Mouse (Mus musculus): ENCODE measurements around the gene Itpr1. TPM values are rescaled to one million over a fixed set of nuclear protein-coding genes. Genes with fewer than 3 reads are reported as not detected.
A peak's percentile ranks its signal among the peaks of the same experiment; 100 is the strongest.

Itpr1 gene
- polyA plus RNA-seq, 1 experiment from 2014 or later = 10.8 TPM

DNA sequence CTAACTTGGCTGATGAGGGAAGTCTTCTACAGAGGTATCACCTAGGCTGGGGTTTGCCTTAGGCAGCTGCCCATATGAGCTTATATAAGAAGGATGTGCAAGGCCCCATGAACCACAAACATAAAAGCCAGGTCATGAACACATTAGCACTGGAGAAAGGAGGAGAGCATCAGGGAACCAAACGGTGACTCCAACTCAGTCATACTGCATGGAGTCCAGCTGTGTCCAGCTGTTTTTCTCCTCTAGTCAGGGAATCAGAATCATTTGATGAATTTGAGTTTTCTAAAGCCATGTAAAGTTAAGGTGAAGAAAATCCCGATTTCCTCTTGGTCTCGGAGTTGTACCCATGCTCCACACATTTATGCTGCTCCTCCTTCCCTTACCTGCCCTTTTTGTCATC lies 69.7 kb downstream of the Itpr1 start:
- no peak overlapping the region for H3K4me3 ChIP-seq (replicated peaks)
- no peaks in the 10 kb centered on the region for H3K36me3 ChIP-seq

DNA sequence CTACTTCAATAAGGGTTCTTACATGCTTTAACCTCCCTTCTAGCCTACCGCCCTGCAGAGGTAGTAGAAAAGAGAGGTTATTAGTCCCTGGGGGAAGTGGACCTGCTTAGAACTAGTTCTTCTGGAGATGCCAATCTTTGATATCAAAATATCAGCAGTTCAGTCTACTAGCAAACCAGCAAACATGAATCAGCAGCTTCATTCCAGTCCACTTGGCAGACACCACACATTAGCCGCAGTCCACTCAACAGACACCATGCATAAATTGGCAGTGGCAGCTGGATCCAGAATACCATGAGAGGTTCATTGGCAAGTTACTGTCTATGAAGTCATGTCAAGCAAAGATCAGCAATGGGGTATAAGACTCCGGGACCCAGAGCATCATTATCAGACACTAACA lies 71.8 kb downstream of the Itpr1 start:
- Histone ChIP-seq H3K9me3 (replicated peaks) (no peaks in the 10 kb centered on the region), H3K27ac (replicated peaks) (no peak overlapping the region), H3K36me3 (no peaks in the 10 kb centered on the region), H3K4me3 (replicated peaks) (no peak overlapping the region), H3K9ac (no peak overlapping the region), H3K4me1 (no peaks in the 10 kb centered on the region), H3K4me2 (replicated peaks) (no peak overlapping the region), H3K27me3 (no peaks in the 10 kb centered on the region)
- 91% methylated on average over 3 of the region's 3 CpGs for WGBS
- no peak for ATAC-seq (ENCODE audit: insufficient number of reproducible peaks, low FRiP score, low TSS enrichment, low read depth)

More for the DNA sequence above, 69.7 kb downstream of the Itpr1 start:
- Histone ChIP-seq H3K27me3 (no peaks in the 10 kb centered on the region), H3K9ac (no peak overlapping the region), H3K4me2 (replicated peaks) (no peak overlapping the region), H3K27ac (replicated peaks) (no peak overlapping the region), H3K9me3 (replicated peaks) (no peaks in the 10 kb centered on the region), H3K4me1 (no peaks in the 10 kb centered on the region)
- 83% methylated on average over 3 of the region's 3 CpGs for WGBS
- ATAC-seq (ENCODE audit: insufficient number of reproducible peaks, low FRiP score, low TSS enrichment, low read depth) = no peak

GRCm38 (mm10) chr6:108288979-108289378 lies 76.1 kb downstream of the Itpr1 start:
- ATAC-seq (ENCODE audit: insufficient number of reproducible peaks, low FRiP score, low TSS enrichment, low read depth) = no peak
- Histone ChIP-seq H3K9ac (no peak overlapping the region), H3K27me3 (no peaks in the 10 kb centered on the region), H3K4me2 (replicated peaks) (no peak overlapping the region), H3K36me3 (no peaks in the 10 kb centered on the region), H3K27ac (replicated peaks) (no peak overlapping the region), H3K4me1 (no peaks in the 10 kb centered on the region), H3K4me3 (replicated peaks) (no peak overlapping the region), H3K9me3 (replicated peaks) (no peaks in the 10 kb centered on the region)
- 77% methylated on average over 3 of the region's 3 CpGs for WGBS

- no peak overlapping the region for H3K27ac ChIP-seq (replicated peaks)
- no peaks in the 10 kb centered on the region for H3K4me1 ChIP-seq
- H3K4me3 ChIP-seq (replicated peaks) = no peak overlapping the region
- ATAC-seq (ENCODE audit: insufficient number of reproducible peaks, low FRiP score, low TSS enrichment, low read depth) = no peak
- H3K9me3 ChIP-seq (replicated peaks) = no peaks in the 10 kb centered on the region
- 88% methylated on average over 2 of the region's 2 CpGs for WGBS
- H3K36me3 ChIP-seq = no peaks in the 10 kb centered on the region
- H3K9ac ChIP-seq = no peak overlapping the region
- H3K4me2 ChIP-seq (replicated peaks) = no peak overlapping the region
- H3K27me3 ChIP-seq = no peaks in the 10 kb centered on the region
Measured at GRCm38 (mm10) chr6:108290978-108291377, 78.1 kb downstream of the Itpr1 start.

DNA sequence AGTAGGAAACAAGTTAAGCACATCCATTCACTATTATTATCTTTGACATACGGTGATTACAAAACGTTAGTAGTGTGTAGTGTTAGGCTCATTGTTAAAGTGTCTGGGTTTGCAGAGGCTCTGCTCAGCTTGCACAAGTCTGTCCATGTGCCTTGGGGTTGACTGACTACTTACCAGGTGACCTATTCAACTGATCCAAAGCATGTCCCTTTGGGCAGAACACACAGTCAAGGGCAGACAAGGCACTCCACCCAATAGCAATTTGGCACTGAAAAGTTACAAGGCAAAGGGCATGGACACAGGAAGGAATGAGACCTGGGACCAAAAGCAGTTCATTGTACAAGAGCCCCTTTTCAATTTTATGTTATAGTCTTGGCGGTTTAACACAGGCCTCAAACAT lies 78.7 kb downstream of the Itpr1 start:
- no peaks in the 10 kb centered on the region for H3K9me3 ChIP-seq (replicated peaks)
- ATAC-seq (ENCODE audit: insufficient number of reproducible peaks, low FRiP score, low TSS enrichment, low read depth) = no peak
- WGBS = 83% methylated on average over 3 of the region's 3 CpGs
- no peak overlapping the region for H3K4me3 ChIP-seq (replicated peaks)
- H3K27me3 ChIP-seq = no peaks in the 10 kb centered on the region
- H3K9ac ChIP-seq = no peak overlapping the region
- H3K4me2 ChIP-seq (replicated peaks) = no peak overlapping the region
- H3K4me1 ChIP-seq = no peaks in the 10 kb centered on the region
- no peak overlapping the region for H3K27ac ChIP-seq (replicated peaks)
- no peaks in the 10 kb centered on the region for H3K36me3 ChIP-seq

- WGBS = 84% methylated on average over 5 of the region's 5 CpGs
- no peak for ATAC-seq (ENCODE audit: insufficient number of reproducible peaks, low FRiP score, low TSS enrichment, low read depth)
- 0 out of 2 replicates have a peak, but pooled peaks cover 8% of the 10 kb centered on the region for H3K4me1 ChIP-seq
- H3K9me3 ChIP-seq (replicated peaks) = no peaks in the 10 kb centered on the region
- H3K4me3 ChIP-seq (replicated peaks) = no peak overlapping the region
- H3K4me2 ChIP-seq (replicated peaks) = no peak overlapping the region
- H3K27me3 ChIP-seq = no peaks in the 10 kb centered on the region
- no peaks in the 10 kb centered on the region for H3K36me3 ChIP-seq
- H3K9ac ChIP-seq = no peak overlapping the region
- H3K27ac ChIP-seq (replicated peaks) = no peak overlapping the region
Measured at GRCm38 (mm10) chr6:108301856-108302255, 89.0 kb downstream of the Itpr1 start.

DNA sequence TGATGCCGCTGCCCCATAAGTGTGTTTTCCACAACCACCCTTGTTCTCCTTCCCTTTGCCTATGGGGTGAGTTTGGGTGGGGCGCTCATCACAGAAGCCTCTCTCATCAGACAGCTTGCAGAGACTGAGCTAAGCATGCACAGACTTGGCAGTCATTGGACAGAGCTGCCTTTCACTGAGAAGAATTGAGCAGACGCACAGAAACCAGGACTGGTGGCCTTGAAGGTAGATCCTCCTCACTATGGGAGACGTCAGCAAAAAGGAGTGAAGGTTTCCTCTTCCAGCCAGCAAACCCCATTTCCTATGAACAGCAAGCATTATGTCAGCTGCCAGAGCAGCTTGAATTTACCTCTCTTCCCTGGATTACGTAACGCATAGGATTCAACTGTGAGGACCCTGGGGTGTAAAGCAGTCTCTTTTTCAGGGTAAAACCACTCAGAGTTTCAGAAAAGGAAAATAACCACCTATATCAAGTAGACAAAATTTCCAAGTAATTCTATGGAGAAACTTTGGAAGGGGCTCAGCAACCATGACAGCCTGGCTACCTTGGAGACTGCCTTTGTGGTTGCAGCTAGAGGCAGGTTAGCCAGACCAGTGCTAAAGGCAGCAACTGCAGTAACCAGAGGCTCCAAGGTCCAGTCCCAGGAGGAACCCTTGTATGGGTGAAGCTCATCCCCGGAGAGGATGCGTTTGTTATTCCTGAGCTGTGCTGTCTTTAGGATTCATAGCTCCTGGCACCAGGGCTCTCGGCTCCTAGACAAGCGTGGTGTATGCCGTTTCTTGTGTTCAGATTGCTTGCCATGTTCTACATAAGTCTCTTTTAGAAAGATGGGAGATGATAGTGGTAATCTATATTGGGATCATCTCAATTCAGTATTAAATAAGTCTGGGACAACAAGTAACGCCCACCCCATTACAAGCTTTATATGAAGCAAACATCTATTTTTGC lies 91.0 kb downstream of the Itpr1 start:
- no peak overlapping the region for H3K4me2 ChIP-seq (replicated peaks)
- H3K9ac ChIP-seq = no peak overlapping the region
- no peak for ATAC-seq (ENCODE audit: insufficient number of reproducible peaks, low FRiP score, low TSS enrichment, low read depth)

DNA sequence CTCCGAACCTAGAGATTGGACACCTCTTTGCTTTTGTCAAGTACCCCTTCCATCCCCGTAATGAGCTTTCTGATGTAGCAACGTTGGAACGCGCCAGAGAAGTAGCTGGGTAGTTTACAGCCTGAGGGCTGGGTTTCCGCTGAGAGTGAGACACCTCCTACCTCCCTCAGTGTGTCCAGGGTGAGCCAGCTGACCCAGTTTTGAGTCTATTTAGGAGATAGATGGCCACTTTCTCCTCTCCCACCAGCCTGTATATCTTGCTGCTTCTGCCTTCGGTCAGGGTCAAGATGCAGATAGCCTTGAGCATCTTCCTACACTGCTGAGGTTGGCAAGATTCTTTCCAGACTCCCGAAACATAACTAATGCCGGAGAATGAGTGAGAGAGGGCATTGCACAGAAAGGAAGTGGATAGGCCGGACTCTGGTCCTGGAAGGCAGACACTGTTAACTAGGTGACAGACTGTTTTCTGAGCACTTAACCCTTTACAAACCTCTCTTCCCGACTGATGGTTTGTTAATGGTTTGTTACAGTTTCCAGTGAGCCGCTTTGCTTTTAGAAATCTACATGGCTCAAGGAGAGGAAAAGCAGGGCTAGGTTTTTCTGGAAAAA lies 92.4 kb downstream of the Itpr1 start:
- Histone ChIP-seq H3K4me1 (0 out of 2 replicates have a peak, but pooled peaks cover 8% of the 10 kb centered on the region), H3K9me3 (replicated peaks) (no peaks in the 10 kb centered on the region), H3K27me3 (no peaks in the 10 kb centered on the region), H3K4me2 (replicated peaks) (no peak overlapping the region), H3K4me3 (replicated peaks) (no peak overlapping the region), H3K27ac (replicated peaks) (no peak overlapping the region), H3K36me3 (no peaks in the 10 kb centered on the region), H3K9ac (no peak overlapping the region)
- ATAC-seq (ENCODE audit: insufficient number of reproducible peaks, low FRiP score, low TSS enrichment, low read depth) = no peak
- 39% methylated on average over 12 of the region's 12 CpGs for WGBS

More for the DNA sequence above, 91.0 kb downstream of the Itpr1 start:
- Histone ChIP-seq H3K4me1 (0 out of 2 replicates have a peak, but pooled peaks cover 8% of the 10 kb centered on the region), H3K4me3 (replicated peaks) (no peak overlapping the region), H3K27me3 (no peaks in the 10 kb centered on the region), H3K9me3 (replicated peaks) (no peaks in the 10 kb centered on the region), H3K27ac (replicated peaks) (no peak overlapping the region), H3K36me3 (no peaks in the 10 kb centered on the region)
- WGBS = 80% methylated on average over 12 of the region's 12 CpGs

DNA sequence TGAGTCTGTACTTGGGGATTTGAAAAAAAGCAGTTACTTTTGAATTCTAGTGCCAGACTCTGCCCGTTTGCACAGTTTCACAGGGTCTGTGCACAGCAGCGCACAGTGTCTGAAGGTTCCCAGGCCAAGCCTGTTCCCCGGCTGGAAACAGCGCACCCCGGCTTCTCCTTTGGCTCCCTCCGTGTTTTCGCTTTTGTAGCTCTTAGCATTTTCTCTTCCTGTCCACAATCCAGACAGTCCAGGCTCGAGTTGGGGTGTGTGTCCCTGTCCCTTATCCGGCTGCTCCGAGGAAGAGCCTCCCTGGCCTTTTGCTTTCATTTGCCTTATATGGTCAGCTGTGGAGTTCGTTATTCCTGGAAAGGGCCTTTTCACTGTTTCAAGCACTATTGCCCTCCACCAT lies 93.3 kb downstream of the Itpr1 start:
- Histone ChIP-seq H3K9me3 (replicated peaks) (no peaks in the 10 kb centered on the region), H3K4me1 (0 out of 2 replicates have a peak, but pooled peaks cover 8% of the 10 kb centered on the region), H3K9ac (no peak overlapping the region), H3K4me3 (replicated peaks) (no peak overlapping the region), H3K27ac (replicated peaks) (peak overlapping the region; percentile 41; the same call in 1 of the 2 replicates), H3K4me2 (replicated peaks) (no peak overlapping the region), H3K27me3 (no peaks in the 10 kb centered on the region), H3K36me3 (no peaks in the 10 kb centered on the region)
- WGBS = 56% methylated on average over 11 of the region's 11 CpGs
- no peak for ATAC-seq (ENCODE audit: insufficient number of reproducible peaks, low FRiP score, low TSS enrichment, low read depth)

- no peaks in the 10 kb centered on the region for H3K36me3 ChIP-seq
- no peaks in the 10 kb centered on the region for H3K9me3 ChIP-seq (replicated peaks)
- H3K9ac ChIP-seq = no peak overlapping the region
- H3K27me3 ChIP-seq = no peaks in the 10 kb centered on the region
- no peak overlapping the region for H3K4me2 ChIP-seq (replicated peaks)
- H3K4me3 ChIP-seq (replicated peaks) = no peak overlapping the region
- 0 out of 2 replicates have a peak, but pooled peaks cover 8% of the 10 kb centered on the region for H3K4me1 ChIP-seq
- no peak for ATAC-seq (ENCODE audit: insufficient number of reproducible peaks, low FRiP score, low TSS enrichment, low read depth)
- H3K27ac ChIP-seq (replicated peaks) = no peak overlapping the region
- 57% methylated on average over 9 of the region's 9 CpGs for WGBS
Measured at GRCm38 (mm10) chr6:108306910-108307584, 94.2 kb downstream of the Itpr1 start.

GRCm38 (mm10) chr6:108307770-108308169 lies 94.9 kb downstream of the Itpr1 start:
- ATAC-seq (ENCODE audit: insufficient number of reproducible peaks, low FRiP score, low TSS enrichment, low read depth) = no peak
- Histone ChIP-seq H3K4me2 (replicated peaks) (no peak overlapping the region), H3K4me3 (replicated peaks) (no peak overlapping the region), H3K9me3 (replicated peaks) (no peaks in the 10 kb centered on the region), H3K27me3 (no peaks in the 10 kb centered on the region), H3K9ac (no peak overlapping the region), H3K36me3 (no peaks in the 10 kb centered on the region), H3K27ac (replicated peaks) (no peak overlapping the region), H3K4me1 (0 out of 2 replicates have a peak, but pooled peaks cover 8% of the 10 kb centered on the region)
- 91% methylated on average over 6 of the region's 6 CpGs for WGBS

Measured in embryonic facial prominence, embryonic 15.5 days (tissue).